Mouse (Mus musculus) hematopoietic stem cell, adult 5-6 weeks (primary cell): ENCODE data around the gene Ankrd65. TPM values are rescaled to one million over a fixed set of nuclear protein-coding genes. Genes with fewer than 3 reads are reported as not detected.

Experiments
- ATAC-seq, 2 experiments: fragments of 125-278 bp in 1 of 2; replicated peaks in 1 of 2; 2 replicates each; pipeline ENCODE4 v1.8.0; 2016 to 2017; ENCODE audit warnings: inconsistent platforms in 2 of 2, mild to moderate bottlenecking in 2 of 2, moderate number of reproducible peaks in 2 of 2, low read depth in 1 of 2, moderate TSS enrichment in 1 of 2; ENCODE audit not compliant: low FRiP score in 2 of 2, poor library complexity in 2 of 2, severe bottlenecking in 2 of 2, insufficient read depth in 1 of 2, low TSS enrichment in 1 of 2
- total RNA-seq: library from RNA; stranded (forward); fragments of 172-1452, 232-1000 nt; gene quantifications from 2 replicates; pipeline ENCODE4 v1.2.3, GENCODE M21; 2017

Gene Ankrd65
- total RNA-seq, 1 experiment from 2014 or later = not detected

DNA sequence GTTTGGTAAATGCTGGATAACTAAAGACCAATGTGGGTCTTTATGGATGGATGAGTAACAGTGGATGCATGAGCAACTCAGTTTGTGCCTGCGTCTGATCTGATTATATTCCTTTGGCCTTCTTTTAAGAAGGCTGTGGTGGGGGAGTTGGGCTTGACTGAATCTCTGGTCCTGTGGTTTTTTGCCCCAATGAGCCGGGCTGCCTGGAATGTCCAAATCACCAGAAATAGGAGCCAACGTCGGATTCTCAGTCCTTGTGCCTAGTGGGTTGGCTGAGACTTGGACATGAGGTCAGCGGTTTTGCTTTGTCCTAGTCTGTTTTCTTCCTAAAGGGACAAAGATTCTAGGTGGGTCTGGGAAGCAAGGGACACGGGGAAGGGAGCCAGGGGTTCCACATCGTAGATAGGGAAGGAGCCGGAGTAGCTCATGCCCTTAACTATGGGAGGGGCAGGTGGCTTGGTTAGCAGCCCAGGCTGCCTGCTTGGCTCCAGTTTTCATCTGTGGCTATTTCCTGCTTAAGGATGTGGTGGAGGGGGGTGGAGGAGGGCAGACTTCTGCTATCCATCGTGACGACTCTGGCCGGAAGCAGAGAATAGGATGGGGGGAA, 47.3 kb downstream of the Ankrd65 start:
- peak; percentile 15 to 46; a peak in 3 of 4 replicates for ATAC-seq

DNA sequence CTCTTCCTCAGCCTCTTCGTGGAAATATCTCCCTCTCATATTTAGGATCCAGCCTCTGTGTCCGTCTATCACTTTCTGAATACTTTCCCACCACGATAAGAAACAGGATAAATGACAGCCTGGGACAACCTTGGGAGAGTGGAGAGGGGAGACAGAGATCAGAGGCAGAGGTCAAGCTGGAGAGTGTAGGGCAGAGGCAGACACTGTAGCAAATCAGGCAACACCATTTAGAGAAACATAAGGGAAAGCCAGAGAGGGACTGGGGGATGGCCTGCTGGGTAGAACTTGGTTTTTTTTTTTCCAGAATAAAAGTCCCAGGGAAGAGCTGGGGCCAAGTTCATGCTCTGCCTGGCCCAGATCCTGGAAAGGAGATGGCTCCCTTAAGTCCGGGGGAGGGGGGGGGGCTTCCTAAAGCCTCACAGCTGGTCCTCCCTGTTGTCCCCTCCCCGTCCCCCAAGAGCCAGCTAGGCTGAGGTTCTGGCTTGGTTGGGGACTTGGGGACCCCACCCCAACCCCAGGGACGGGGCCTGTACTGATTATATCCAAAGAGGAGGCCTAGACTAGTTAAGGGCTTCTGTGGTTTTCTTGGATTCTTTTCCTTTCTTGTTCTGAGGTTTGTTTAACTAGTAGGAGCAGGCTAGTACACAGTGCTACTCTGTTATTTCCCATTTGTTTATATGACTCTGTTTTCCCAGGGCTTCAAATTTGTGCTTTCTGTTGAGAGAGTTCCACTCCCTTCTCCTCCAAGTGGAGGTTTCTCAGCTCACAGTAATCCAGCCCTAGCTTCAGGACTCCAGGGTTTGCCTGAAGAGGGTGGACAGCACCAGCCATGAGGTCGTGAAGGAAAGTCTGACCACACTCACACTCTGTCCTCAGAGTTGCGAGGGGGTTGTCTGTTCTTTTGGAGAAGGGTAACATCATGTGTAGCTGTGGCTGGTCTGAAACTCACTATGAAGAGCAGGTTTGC, 48.2 kb downstream of the Ankrd65 start:
- ATAC-seq = no peak

DNA sequence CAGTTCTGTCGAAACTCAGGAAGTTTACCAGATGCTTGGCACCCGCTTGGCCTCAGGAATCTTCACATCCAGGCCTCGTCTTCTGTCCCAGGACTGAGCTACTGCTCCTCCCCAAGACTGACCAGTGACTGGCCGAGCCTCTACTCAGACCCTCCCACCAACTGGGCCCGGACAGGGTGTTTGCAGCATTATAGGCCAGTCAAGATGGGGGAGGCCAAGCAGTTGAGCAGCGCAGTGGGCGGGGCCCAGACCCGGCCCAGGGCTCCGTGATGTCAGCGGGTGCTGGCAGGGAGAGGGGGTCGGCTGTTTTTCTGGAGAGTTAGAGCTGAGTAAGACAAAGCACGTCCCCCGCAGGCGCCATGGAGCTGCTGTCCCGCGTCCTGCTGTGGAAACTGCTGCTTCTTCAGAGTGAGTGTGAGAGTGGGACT, 49.3 kb downstream of the Ankrd65 start, which contains the start of gene Mxra8:
Gene Mxra8, plus strand, starts transcription at position 198 of the 428 bp plus-strand sequence.
- ATAC-seq = no peak

DNA sequence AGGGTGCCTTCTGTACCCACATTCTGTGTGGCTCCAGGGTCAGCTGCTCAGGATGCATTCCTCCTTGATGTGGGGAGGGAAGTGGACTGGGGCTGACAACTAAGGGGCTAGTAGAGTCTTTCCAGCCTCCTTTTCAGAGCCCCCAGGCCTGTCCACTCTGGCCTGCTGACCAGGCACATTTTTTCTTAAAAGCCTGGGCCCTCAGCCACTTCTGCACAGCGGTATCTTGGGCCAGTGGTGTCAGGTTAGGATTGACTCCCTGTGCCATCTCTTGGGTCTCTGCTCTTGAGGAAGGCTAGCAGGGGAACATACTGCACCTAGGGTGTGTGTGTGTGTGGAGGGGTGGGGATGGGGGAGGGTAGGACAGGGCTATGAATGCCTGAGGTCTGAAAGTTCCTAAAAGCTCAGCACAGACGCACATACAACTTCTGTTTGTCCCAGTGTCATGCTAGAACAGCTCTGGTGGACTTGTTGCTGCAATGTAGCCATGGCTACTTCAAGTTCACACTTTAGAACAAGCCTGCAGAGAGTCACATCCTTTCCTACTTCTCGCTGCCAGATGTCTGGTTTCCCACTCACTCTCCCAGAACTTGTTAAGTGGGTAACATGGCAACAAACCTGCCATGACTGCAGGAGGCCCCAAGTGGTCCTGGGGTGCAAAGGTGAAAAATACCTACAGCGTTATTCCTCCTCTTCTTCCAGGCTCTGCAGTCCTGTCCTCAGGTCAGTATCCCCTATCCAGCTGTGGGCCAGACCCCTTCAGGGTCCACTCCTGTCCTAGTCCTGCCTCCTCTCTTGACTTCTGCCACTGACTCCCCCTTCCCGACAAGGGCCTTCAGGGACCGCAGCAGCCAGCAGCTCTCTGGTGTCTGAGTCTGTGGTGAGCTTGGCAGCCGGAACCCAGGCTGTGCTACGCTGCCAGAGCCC, 50.1 kb downstream of the Ankrd65 start:
- peak in 1 of 2 experiments; percentile 12; a peak in 2 of 4 replicates for ATAC-seq

DNA sequence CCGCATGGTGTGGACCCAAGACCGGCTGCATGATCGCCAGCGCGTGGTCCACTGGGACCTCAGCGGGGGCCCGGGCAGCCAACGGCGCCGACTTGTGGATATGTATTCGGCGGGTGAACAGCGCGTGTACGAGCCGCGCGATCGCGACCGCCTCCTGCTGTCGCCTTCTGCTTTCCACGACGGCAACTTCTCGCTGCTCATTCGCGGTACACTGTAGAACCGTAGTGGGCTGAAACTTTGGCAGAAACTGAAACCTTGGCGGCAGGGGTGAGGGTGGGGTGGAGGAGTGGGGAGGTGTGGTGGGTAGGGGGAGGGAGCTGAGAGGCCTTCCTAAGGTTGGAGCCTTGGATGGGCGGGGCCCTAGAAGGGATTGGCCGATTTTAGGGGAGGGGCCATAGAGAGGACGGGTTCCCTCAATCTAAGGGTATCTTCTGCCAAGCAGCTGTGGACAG, 50.8 kb downstream of the Ankrd65 start:
- ATAC-seq = peak; percentile 63 to 68

DNA sequence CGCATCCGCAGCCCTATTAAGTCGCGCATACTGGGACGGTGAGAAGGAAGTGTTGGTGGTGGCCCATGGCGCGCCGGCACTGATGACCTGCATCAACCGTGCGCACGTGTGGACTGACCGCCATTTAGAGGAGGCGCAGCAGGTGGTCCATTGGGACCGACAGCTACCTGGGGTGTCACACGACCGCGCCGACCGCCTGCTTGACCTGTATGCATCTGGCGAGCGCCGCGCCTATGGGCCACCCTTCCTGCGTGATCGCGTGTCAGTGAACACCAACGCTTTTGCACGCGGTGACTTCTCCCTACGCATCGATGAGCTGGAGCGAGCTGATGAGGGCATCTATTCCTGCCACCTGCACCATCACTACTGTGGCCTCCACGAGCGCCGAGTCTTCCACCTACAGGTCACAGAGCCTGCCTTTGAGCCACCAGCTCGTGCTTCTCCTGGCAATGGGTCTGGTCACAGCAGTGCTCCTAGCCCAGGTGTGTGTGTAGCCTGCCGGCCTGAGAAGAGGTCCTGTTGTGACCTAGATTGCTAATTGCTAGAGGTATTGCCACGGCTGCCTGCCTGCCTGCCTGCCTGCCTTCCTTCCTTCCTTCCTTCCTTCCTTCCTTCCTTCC, 51.5 kb downstream of the Ankrd65 start:
- ATAC-seq = no peak

DNA sequence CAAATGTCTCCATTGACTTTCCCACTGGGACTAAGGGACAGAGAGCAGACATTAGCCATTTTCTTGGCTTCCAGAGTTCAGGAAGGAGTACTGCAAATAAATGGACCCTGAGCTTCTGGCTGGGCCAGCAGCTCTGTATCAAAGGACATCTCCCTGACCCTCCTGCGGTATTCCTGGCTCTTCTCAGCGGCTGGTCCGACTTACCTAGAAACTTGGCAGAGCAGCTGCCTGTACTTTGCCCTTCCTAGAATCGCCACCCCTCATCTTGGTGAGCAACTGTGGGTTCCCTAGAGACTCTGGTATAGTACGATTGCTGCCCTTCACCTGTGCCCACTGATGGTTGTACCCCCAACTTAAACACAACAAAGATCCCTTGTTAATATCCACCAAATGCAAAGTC, 53.0 kb downstream of the Ankrd65 start:
- ATAC-seq = no peak

DNA sequence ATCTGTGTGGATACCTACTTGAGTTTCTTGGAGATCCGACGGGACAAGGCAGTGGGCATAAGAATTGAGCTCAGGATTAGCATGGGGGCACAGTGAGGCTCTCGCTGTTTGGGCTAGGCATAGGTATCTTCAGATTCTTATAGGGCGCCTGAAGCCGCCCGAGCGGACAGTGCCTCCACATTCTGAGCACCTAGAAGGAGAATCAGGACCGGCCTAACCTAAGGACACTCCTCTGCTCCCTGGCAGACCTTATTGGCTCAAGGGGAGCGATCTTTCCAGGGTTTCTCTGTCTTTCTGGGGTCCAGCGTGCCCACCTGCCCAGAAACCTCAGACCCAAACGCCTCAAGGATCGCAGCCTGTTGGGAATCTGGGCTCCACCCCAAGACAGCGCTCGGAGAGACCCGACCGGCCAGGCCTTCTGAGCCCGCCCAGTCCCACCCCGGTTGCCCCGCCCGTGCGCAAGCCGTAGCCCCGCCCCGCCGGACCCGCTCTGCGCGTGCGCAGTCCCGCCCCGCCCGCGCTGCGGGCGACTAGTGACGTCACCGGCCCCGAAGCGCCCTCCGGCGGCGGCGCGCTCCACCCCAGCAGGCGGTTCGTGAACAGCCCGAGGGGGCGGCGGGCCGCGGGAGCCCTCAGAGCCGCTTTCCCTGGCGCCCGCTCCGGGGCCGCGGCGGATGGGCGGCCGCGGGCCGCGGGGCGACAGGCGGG, 56.8 kb downstream of the Ankrd65 start, which contains the start of gene Dvl1:
Gene Dvl1, plus strand, starts transcription at position 532 of the 708 bp plus-strand sequence.
- peak; percentile 68 to 72 for ATAC-seq

DNA sequence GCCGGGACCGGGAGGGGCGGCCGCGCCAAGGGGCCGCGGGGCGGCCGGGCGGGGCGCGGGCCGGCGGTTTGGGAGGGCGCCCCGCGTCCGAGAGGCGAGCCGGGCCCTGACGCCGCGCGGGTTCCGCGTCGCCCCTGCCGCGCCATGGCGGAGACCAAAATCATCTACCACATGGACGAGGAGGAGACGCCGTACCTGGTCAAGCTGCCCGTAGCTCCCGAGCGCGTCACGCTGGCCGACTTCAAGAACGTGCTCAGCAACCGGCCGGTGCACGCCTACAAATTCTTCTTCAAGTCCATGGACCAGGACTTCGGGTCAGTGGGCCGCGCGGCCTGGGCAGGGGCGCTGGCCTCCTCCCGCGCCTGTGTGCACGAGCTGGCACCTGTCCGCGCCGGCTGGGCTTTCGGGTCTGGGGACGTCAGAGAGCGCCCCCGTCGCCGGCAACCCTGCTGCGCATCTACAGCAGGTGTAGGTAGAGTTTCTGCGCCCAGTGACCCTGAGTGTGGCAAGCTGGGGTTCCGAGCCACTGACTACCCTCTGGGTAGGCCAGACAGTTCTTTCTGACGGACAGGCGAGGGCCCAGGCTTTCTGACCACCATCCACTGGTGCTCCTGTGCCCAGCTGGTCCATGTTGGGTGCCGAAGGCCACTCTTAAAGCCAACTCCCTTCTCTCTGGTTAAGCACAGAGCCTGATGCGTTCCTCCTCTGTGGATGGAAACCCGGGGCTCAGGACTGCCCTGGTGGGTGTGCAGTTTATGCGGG, 57.5 kb downstream of the Ankrd65 start:
- no peak for ATAC-seq

DNA sequence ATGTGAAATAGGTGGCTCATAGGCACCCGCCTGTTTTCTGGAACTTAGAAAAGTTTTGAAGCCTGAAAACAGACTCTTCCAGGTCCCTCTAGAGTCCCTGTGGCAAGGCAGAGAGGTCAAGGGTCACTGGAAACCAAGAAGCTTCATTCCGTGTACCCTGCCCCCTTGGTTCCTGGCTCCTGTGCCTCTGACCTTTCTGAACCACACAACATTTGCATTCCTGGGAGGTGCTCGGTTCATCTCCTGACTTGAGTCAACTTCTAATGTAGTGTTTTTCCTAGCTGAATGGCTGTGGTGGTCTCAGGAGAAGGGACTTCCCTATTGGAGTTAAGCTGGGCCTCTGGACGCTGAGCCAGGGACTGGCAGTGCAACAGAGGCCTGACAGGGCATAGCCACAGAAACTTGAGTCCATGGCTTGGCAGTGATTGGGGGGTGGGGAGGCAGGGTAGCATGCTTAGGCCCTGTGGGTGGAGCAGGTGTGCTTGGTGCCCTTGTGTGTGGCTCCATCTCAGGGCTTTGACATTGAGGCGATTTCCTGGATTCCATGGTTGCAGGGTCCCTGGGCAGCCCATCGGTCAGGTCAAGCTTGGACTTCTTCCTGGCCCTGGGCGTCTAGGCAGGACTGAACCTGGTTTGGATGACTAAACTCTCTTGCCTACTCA, 58.3 kb downstream of the Ankrd65 start:
- no peak for ATAC-seq

Other genes starting within 250 kb of the Ankrd65 start
- gene Nadk, start 228.1 kb upstream of the Ankrd65 start, total RNA-seq = 37.9 and 72.3 TPM in 2 replicates
- 16.6 and 22.6 TPM in 2 replicates for gene Slc35e2, start 189.0 kb upstream of the Ankrd65 start, total RNA-seq
- 75.7 and 107 TPM in 2 replicates for gene Cdk11b, start 165.6 kb upstream of the Ankrd65 start, total RNA-seq
- not detected in 2 replicates for gene Gm10563, start 145.0 kb upstream of the Ankrd65 start, total RNA-seq
- not detected in 2 replicates for gene Mmp23, start 137.1 kb upstream of the Ankrd65 start, total RNA-seq
- gene Mib2, start 121.2 kb upstream of the Ankrd65 start, total RNA-seq = 29.1 and 42.8 TPM in 2 replicates
- 3.7 and 6.9 TPM in 2 replicates for gene Fndc10, start 96.1 kb upstream of the Ankrd65 start, total RNA-seq
- gene Ssu72, start 85.6 kb upstream of the Ankrd65 start, total RNA-seq = 73.4 and 97.7 TPM in 2 replicates
- 0.31 and 1.5 TPM in 2 replicates for gene Tmem240, start 55.6 kb upstream of the Ankrd65 start, total RNA-seq
- gene Atad3a, start 29.3 kb upstream of the Ankrd65 start, total RNA-seq = 53.7 and 73.8 TPM in 2 replicates
- 0.30 and 0.31 TPM in 2 replicates for gene Vwa1, start 15.7 kb upstream of the Ankrd65 start, total RNA-seq
- gene Tmem88b, start 4.6 kb upstream of the Ankrd65 start, total RNA-seq = 0.05 TPM in 1 of 2 replicates, not detected in the other
- 47.9 and 55.7 TPM in 2 replicates for gene Mrpl20, start 12.4 kb downstream of the Ankrd65 start, total RNA-seq
- gene Ccnl2, start 22.1 kb downstream of the Ankrd65 start, total RNA-seq = 120 and 133 TPM in 2 replicates
- 93.5 and 114 TPM in 2 replicates for gene Aurkaip1, start 40.8 kb downstream of the Ankrd65 start, total RNA-seq
- 1.4 and 13.4 TPM in 2 replicates for gene Mxra8, start 49.2 kb downstream of the Ankrd65 start, total RNA-seq
- 21.0 and 23.8 TPM in 2 replicates for gene Dvl1, start 57.0 kb downstream of the Ankrd65 start, total RNA-seq
- 0.45 and 0.75 TPM in 2 replicates for gene Tas1r3, start 72.9 kb downstream of the Ankrd65 start, total RNA-seq
- 7.3 and 8.5 TPM in 2 replicates for gene Cptp, start 79.0 kb downstream of the Ankrd65 start, total RNA-seq
- gene Ints11, start 79.1 kb downstream of the Ankrd65 start, total RNA-seq = 22.6 and 24.8 TPM in 2 replicates
- gene Pusl1, start 101.3 kb downstream of the Ankrd65 start, total RNA-seq = 23.3 and 26.5 TPM in 2 replicates
- 3.7 and 13.8 TPM in 2 replicates for gene Acap3, start 101.4 kb downstream of the Ankrd65 start, total RNA-seq
- 80.7 and 104 TPM in 2 replicates for gene Ube2j2, start 153.4 kb downstream of the Ankrd65 start, total RNA-seq
- gene C1qtnf12, start 171.9 kb downstream of the Ankrd65 start, total RNA-seq = 12.1 and 36.7 TPM in 2 replicates
- gene B3galt6, start 202.2 kb downstream of the Ankrd65 start, total RNA-seq = 8.6 and 11.8 TPM in 2 replicates
- 151 and 176 TPM in 2 replicates for gene Sdf4, start 202.4 kb downstream of the Ankrd65 start, total RNA-seq
- gene Tnfrsf4, start 223.4 kb downstream of the Ankrd65 start, total RNA-seq = 2.3 and 6.6 TPM in 2 replicates
- 14.5 and 33.5 TPM in 2 replicates for gene Tnfrsf18, start 235.7 kb downstream of the Ankrd65 start, total RNA-seq